Mouse (Mus musculus) stomach, embryonic 16.5 days (tissue): Measurements from ENCODE around the gene Piwil4. TPM values are rescaled to one million over a fixed set of nuclear protein-coding genes. Genes with fewer than 3 reads are reported as not detected.

Experiments used
- ATAC-seq: fragments of 200-750 bp; cut with Nextera tagmentation; 2 replicates; pipeline ENCODE4 v1.8.0; 2017; ENCODE audit warnings: moderate number of reproducible peaks, moderate TSS enrichment; ENCODE audit not compliant: insufficient read depth, low FRiP score
- H3K27ac ChIP-seq: fragments of 300-500 bp; sonication (generic); 2 replicates; pipeline ENCODE4 v1.5.1; 2014; ENCODE audit warnings: low read length
- H3K27me3 ChIP-seq: fragments of 300-500 bp; sonication (generic); 2 replicates; pipeline ENCODE4 v1.6.1; 2014; ENCODE audit warnings: low read length, control low read depth, mixed read lengths; ENCODE audit not compliant: control insufficient read depth, insufficient read depth
- H3K36me3 ChIP-seq: fragments of 300-500 bp; sonication (generic); 2 replicates; pipeline ENCODE4 v1.6.1; 2014; ENCODE audit warnings: low read length; ENCODE audit not compliant: control insufficient read depth, insufficient read depth
- H3K4me1 ChIP-seq: fragments of 300-500 bp; sonication (generic); 2 replicates; pipeline ENCODE4 v1.6.1; 2014; ENCODE audit warnings: low read length, control low read depth, mixed read lengths; ENCODE audit not compliant: control insufficient read depth, insufficient read depth
- H3K4me2 ChIP-seq: fragments of 300-500 bp; sonication (generic); 2 replicates; pipeline ENCODE4 v1.6.1; 2014; ENCODE audit warnings: low read depth, low read length, mixed read lengths
- H3K4me3 ChIP-seq: fragments of 300-500 bp; sonication (generic); replicated peaks from 2 replicates; pipeline ENCODE4 v1.5.1; 2014; ENCODE audit warnings: mild to moderate bottlenecking, low read length
- H3K9ac ChIP-seq: fragments of 300-500 bp; sonication (generic); 2 replicates; pipeline ENCODE4 v1.6.1; 2014; ENCODE audit warnings: low read length
- H3K9me3 ChIP-seq: fragments of 300-500 bp; sonication (generic); replicated peaks from 2 replicates; pipeline ENCODE4 v1.6.1; 2016; ENCODE audit warnings: low read length, control low read depth; ENCODE audit not compliant: control insufficient read depth
- WGBS: fragments of 180-500 bp; shearing (Covaris S2); extraction: QIAGEN DNeasy Blood & Tissue Kit; methylation state at CpG from one replicate; pipeline ENCODE4 v1.1.7; 2014; 5-methylcytosine and 5-hydroxymethylcytosine counted together
- polyA plus RNA-seq: library from polyadenylated mRNA; unstranded; fragments of >200 nt; fragmentation: Nextera tagmentation; extraction: Ambion mirVana; gene quantifications from 2 replicates; pipeline ENCODE4 v1.2.1, GENCODE M21; 2015

The Piwil4 gene
- polyA plus RNA-seq, 1 experiment from 2014 or later = 0.15 TPM

DNA sequence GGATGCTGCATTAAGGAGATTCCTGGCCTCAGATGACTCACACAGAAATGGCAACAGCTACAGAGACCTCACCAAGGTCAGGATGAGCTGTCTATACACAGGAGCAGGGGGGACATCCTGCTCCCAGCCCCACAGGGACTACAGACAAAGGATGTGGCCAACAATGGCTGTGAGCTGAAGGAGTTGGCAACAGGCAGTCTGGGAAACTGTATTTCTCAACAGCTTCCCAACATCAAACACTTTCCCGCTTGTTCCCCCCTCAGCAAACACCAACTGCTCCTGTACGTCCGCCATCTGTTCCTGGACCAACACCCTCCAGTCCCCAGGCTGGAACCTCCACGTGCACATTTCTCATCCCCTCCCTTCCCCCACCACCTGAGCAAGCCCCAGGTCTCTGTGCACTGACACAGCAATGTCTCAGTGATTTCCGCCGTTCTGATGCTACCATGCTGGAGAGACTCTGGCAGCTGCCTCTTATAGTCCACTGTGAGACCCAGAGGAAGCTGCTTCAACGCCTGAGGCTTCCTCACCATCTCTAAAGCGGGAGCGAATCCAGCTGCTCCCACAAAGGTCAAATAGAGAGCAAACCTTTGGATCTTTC, 9.5 kb downstream of the Piwil4 start:
- Histone ChIP-seq H3K27ac (no peak overlapping the region), H3K4me2 (no peak overlapping the region), H3K4me3 (no peak overlapping the region), H3K9ac (no peak overlapping the region), H3K9me3 (no peaks in the 10 kb centered on the region), H3K27me3 (no peaks in the 10 kb centered on the region), H3K36me3 (no peaks in the 10 kb centered on the region), H3K4me1 (peaks cover 13% of the 10 kb centered on the region; the same call in 1 of the 2 replicates)
- ATAC-seq = peak; percentile 69; the same call in 1 of the 2 replicates
- WGBS = 24% methylated on average over 9 of the region's 9 CpGs

- no peaks in the 10 kb centered on the region for H3K27me3 ChIP-seq
- no peak overlapping the region for H3K27ac ChIP-seq
- H3K4me2 ChIP-seq = no peak overlapping the region
- no peak overlapping the region for H3K9ac ChIP-seq
- no peaks in the 10 kb centered on the region for H3K36me3 ChIP-seq
- H3K4me1 ChIP-seq = peaks cover 13% of the 10 kb centered on the region; the same call in 1 of the 2 replicates
- WGBS = 65% methylated on average over 4 of the region's 4 CpGs
- H3K4me3 ChIP-seq = no peak overlapping the region
- H3K9me3 ChIP-seq = no peaks in the 10 kb centered on the region
- no peak for ATAC-seq
These were observed 12.2 kb downstream of the Piwil4 start for GRCm38 (mm10) chr9:14728365-14728764.

- no peak overlapping the region for H3K27ac ChIP-seq
- H3K36me3 ChIP-seq = no peaks in the 10 kb centered on the region
- peaks cover 13% of the 10 kb centered on the region; the same call in 1 of the 2 replicates for H3K4me1 ChIP-seq
- H3K27me3 ChIP-seq = no peaks in the 10 kb centered on the region
- H3K9me3 ChIP-seq = no peaks in the 10 kb centered on the region
- ATAC-seq = no peak
- no peak overlapping the region for H3K4me2 ChIP-seq
- no peak overlapping the region for H3K4me3 ChIP-seq
- H3K9ac ChIP-seq = no peak overlapping the region
- WGBS = 85% methylated on average over 4 of the region's 4 CpGs
These were observed 13.9 kb downstream of the Piwil4 start for GRCm38 (mm10) chr9:14726629-14727028.

- Histone ChIP-seq H3K27me3 (no peaks in the 10 kb centered on the region), H3K4me2 (no peak overlapping the region), H3K4me1 (peaks cover 9% of the 10 kb centered on the region; the same call in 1 of the 2 replicates), H3K9ac (no peak overlapping the region), H3K4me3 (no peak overlapping the region), H3K9me3 (no peaks in the 10 kb centered on the region), H3K36me3 (no peaks in the 10 kb centered on the region), H3K27ac (no peak overlapping the region)
- 83% methylated on average over 6 of the region's 6 CpGs for WGBS
- no peak for ATAC-seq
These were observed 14.5 kb downstream of the Piwil4 start for GRCm38 (mm10) chr9:14726005-14726404.

DNA sequence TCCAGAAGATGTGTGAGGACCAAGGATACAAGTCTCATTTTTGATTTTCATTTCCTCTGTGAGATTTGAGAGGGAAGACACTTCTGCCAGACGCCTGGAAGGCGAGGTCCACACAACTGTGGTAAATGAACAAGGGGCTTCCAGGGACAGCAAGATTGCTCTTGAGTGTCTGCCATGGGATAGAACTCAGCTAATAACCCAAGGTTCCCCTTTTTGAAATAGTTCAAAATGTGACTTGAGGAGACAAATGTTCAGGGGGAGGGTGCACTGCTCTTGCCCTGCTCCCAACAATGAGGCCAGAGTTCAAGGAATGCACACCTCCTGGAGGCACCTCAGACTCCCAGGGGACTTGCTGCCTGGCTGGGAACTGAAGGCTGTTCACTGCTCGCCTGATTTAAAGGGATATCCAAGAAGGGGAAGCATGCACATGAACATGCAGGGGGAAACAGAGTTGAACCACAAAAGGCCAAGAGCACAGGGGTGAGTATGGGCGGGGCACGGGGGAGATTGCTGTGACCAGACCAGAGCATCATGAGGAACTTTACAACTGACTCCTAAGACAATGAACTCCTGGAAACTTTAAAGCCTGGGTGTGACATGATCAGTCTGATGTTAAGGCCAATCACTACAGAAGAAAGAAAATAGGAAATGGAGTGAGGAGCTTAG, 15.6 kb downstream of the Piwil4 start:
- no peak for ATAC-seq
- Histone ChIP-seq H3K36me3 (no peaks in the 10 kb centered on the region), H3K4me1 (no peaks in the 10 kb centered on the region), H3K4me3 (no peak overlapping the region), H3K9ac (no peak overlapping the region), H3K9me3 (no peaks in the 10 kb centered on the region), H3K27me3 (no peaks in the 10 kb centered on the region), H3K4me2 (no peak overlapping the region), H3K27ac (no peak overlapping the region)
- 63% methylated on average over 5 of the region's 5 CpGs for WGBS

DNA sequence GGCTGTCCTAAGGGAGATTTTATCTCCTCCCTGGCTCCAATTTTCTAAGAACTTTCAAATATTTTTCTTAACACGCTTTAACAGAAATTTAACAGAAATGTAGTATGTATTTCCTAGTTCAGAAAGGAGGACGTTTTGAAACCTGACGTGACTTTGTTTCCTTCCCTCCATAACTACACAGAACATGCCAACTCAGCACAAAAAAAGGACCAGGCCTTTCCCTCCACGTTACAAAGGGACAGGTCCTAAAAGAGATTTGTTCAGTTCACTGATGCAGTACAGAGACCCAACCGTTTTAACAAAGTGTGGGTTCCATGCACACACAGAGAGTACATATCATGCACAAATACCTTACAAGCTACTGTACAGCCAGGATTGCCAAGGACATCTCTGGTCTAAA, 18.9 kb downstream of the Piwil4 start:
- Histone ChIP-seq H3K36me3 (no peaks in the 10 kb centered on the region), H3K4me1 (peaks cover 11% of the 10 kb centered on the region; the same call in 1 of the 2 replicates), H3K4me3 (no peak overlapping the region), H3K27ac (no peak overlapping the region), H3K27me3 (no peaks in the 10 kb centered on the region), H3K4me2 (no peak overlapping the region), H3K9me3 (no peaks in the 10 kb centered on the region), H3K9ac (no peak overlapping the region)
- WGBS = 84% methylated on average over 5 of the region's 5 CpGs
- ATAC-seq = no peak

GRCm38 (mm10) chr9:14720384-14720783, 20.1 kb downstream of the Piwil4 start:
- Histone ChIP-seq H3K4me2 (no peak overlapping the region), H3K36me3 (no peaks in the 10 kb centered on the region), H3K4me3 (no peak overlapping the region), H3K27ac (no peak overlapping the region), H3K9ac (no peak overlapping the region), H3K4me1 (peaks cover 11% of the 10 kb centered on the region; the same call in 1 of the 2 replicates), H3K27me3 (no peaks in the 10 kb centered on the region), H3K9me3 (no peaks in the 10 kb centered on the region)
- WGBS = 82% methylated on average over 2 of the region's 2 CpGs
- ATAC-seq = no peak

DNA sequence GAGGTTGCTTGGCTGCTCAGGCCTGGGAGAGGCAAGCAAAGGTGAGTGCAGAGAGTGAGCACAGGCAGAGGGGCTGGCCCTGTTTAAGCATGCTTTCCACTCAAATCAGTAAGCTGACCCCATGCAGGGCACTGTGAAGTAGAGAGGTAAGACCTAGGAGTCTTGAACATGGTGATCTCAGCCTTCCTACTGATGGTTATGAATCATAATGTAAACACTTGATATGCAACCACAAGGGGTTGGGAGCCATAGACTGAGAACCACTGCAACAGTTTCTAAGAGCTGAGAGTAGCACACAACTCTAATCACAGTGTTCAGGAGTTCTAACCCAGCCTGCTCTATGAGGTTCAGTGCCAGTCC, 22.2 kb downstream of the Piwil4 start:
- Histone ChIP-seq H3K4me1 (peaks cover 11% of the 10 kb centered on the region; the same call in 1 of the 2 replicates), H3K36me3 (no peaks in the 10 kb centered on the region), H3K27ac (no peak overlapping the region), H3K4me2 (peak overlapping the region; percentile 41), H3K27me3 (no peaks in the 10 kb centered on the region), H3K9me3 (no peaks in the 10 kb centered on the region), H3K4me3 (peak overlapping the region; percentile 30; the same call in 1 of the 2 replicates), H3K9ac (no peak overlapping the region)
- no peak for ATAC-seq

- no peaks in the 10 kb centered on the region for H3K9me3 ChIP-seq
- peak overlapping the region; percentile 37 for H3K27ac ChIP-seq
- H3K4me1 ChIP-seq = peaks cover 11% of the 10 kb centered on the region; the same call in 1 of the 2 replicates
- no peaks in the 10 kb centered on the region for H3K27me3 ChIP-seq
- 0 out of 2 replicates have a peak, but pooled peaks have one; percentile 29 for ATAC-seq
- peak overlapping the region; percentile 30 for H3K4me3 ChIP-seq
- peak overlapping the region; percentile 41 for H3K4me2 ChIP-seq
- 41% methylated on average over 14 of the region's 14 CpGs for WGBS
- H3K9ac ChIP-seq = peak overlapping the region; percentile 27; the same call in 1 of the 2 replicates
- H3K36me3 ChIP-seq = no peaks in the 10 kb centered on the region
These were observed 22.7 kb downstream of the Piwil4 start for GRCm38 (mm10) chr9:14717689-14718331.
